Mouse (Mus musculus) forebrain, embryonic 15.5 days (tissue): ENCODE measurements around the gene Svop. TPM values are rescaled to one million over a fixed set of nuclear protein-coding genes. Genes with fewer than 3 reads are reported as not detected.

Experiments used
- ATAC-seq: fragments of 200-750 bp; cut with Nextera tagmentation; replicated peaks from 2 replicates; pipeline ENCODE4 v1.8.0; 2017; ENCODE audit warnings: mild to moderate bottlenecking, moderate TSS enrichment, moderate library complexity
- H3K27ac ChIP-seq: fragments of 300-500 bp; sonication (generic); replicated peaks from 2 replicates; pipeline ENCODE4 v1.5.1; 2015; ENCODE audit warnings: mild to moderate bottlenecking, inconsistent platforms
- H3K27me3 ChIP-seq: fragments of 300-500 bp; sonication (generic); 2 replicates; pipeline ENCODE4 v1.6.1; 2015; ENCODE audit warnings: inconsistent platforms
- H3K36me3 ChIP-seq: fragments of 300-500 bp; sonication (generic); 2 replicates; pipeline ENCODE4 v1.6.1; 2015; ENCODE audit warnings: mild to moderate bottlenecking, inconsistent platforms
- H3K4me1 ChIP-seq: fragments of 300-500 bp; sonication (generic); 2 replicates; pipeline ENCODE4 v1.6.1; 2015; ENCODE audit warnings: inconsistent platforms
- H3K4me2 ChIP-seq: fragments of 300-500 bp; sonication (generic); replicated peaks from 2 replicates; pipeline ENCODE4 v1.6.1; 2015; ENCODE audit warnings: mild to moderate bottlenecking, inconsistent platforms
- H3K4me3 ChIP-seq: fragments of 300-500 bp; sonication (generic); 2 replicates; pipeline ENCODE4 v1.5.1; 2015; ENCODE audit warnings: mild to moderate bottlenecking, inconsistent platforms
- H3K9ac ChIP-seq: fragments of 300-500 bp; sonication (generic); replicated peaks from 2 replicates; pipeline ENCODE4 v1.6.1; 2015; ENCODE audit warnings: mild to moderate bottlenecking, inconsistent platforms
- H3K9me3 ChIP-seq: fragments of 300-500 bp; sonication (generic); 2 replicates; pipeline ENCODE4 v1.6.1; 2016; ENCODE audit warnings: inconsistent platforms
- WGBS: fragments of 180-500 bp; shearing (Covaris S2); methylation state at CpG from one replicate; pipeline ENCODE4 v1.1.7; 2015; ENCODE audit warnings: mixed read lengths; 5-methylcytosine and 5-hydroxymethylcytosine counted together
- polyA plus RNA-seq: library from polyadenylated mRNA; unstranded; fragments of >200 nt; fragmentation: Nextera tagmentation; extraction: Ambion mirVana; gene quantifications from 2 replicates; pipeline ENCODE4 v1.2.1, GENCODE M21; 2015

Svop gene
- polyA plus RNA-seq, 1 experiment from 2014 or later, result 87.2 TPM

GRCm38 (mm10) chr5:114006974-114007373 lies 84.4 kb downstream of the Svop start:
- Histone ChIP-seq H3K4me1 (no peaks in the 10 kb centered on the region), H3K4me3 (no peak overlapping the region), H3K4me2 (no peak overlapping the region), H3K36me3 (no peaks in the 10 kb centered on the region), H3K27ac (no peak overlapping the region), H3K9me3 (no peaks in the 10 kb centered on the region), H3K27me3 (no peaks in the 10 kb centered on the region), H3K9ac (no peak overlapping the region)
- no peak for ATAC-seq
- 72% methylated on average over 4 of the region's 4 CpGs for WGBS

DNA sequence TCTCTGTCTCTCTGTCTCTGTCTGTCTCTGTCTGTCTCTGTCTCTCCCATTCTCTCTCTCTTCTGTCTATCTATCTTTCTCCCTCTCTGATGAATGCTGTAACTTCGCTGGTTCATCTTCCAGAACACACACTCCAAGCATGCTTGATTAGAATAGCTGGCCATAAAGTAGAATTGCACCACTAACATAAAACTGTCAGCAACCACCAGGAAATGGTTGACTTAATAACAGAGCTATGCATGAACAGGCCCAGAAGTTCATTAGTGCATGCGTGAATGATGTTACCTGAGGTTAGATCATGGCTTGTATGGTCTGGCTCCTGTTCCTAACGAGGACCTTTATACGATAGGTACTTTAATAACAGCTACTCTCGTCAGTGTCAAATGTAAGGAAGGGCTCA lies 86.3 kb downstream of the Svop start:
- no peak overlapping the region for H3K9ac ChIP-seq
- WGBS, result 68% methylated on average over 5 of the region's 5 CpGs
- H3K36me3 ChIP-seq, result no peaks in the 10 kb centered on the region
- no peak overlapping the region for H3K27ac ChIP-seq
- H3K4me3 ChIP-seq, result no peak overlapping the region
- no peaks in the 10 kb centered on the region for H3K9me3 ChIP-seq
- H3K4me2 ChIP-seq, result no peak overlapping the region
- no peaks in the 10 kb centered on the region for H3K4me1 ChIP-seq
- H3K27me3 ChIP-seq, result no peaks in the 10 kb centered on the region
- ATAC-seq, result no peak

GRCm38 (mm10) chr5:114004573-114004972 lies 86.8 kb downstream of the Svop start:
- no peaks in the 10 kb centered on the region for H3K9me3 ChIP-seq
- H3K4me3 ChIP-seq, result no peak overlapping the region
- no peaks in the 10 kb centered on the region for H3K4me1 ChIP-seq
- no peak overlapping the region for H3K4me2 ChIP-seq
- no peaks in the 10 kb centered on the region for H3K36me3 ChIP-seq
- ATAC-seq, result no peak
- H3K27me3 ChIP-seq, result no peaks in the 10 kb centered on the region
- WGBS, result 82% methylated on average over 11 of the region's 11 CpGs
- no peak overlapping the region for H3K9ac ChIP-seq
- no peak overlapping the region for H3K27ac ChIP-seq

DNA sequence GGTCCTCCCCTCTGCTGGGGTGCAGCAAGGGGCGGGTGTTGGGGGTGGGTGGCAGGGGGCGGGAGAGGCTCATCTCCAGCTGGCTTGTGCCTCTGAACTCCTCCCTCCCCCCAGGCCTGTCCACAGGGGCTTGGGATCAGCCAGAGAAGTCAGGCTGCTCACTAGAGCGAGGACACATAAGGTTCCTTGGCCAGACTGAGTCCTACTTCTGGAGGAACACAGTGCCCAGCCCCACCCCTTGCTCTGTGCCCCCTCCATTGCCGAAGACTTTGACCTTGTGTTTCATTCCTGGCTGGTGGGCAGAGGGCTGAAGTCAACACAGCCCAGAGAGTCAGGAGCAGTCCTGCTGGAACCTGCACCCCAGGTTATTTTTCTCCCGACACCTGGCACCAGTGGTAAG lies 87.8 kb downstream of the Svop start, which contains the start of gene Dao:
Gene Dao (plus strand): TSS at position 162 of the 400 bp plus-strand sequence.
- H3K4me2 ChIP-seq, result no peak within 1 kb of the TSS
- ATAC-seq, result no peak
- 53% methylated on average over 5 of the region's 5 CpGs for WGBS
- H3K27ac ChIP-seq, result no peak within 1 kb of the TSS
- H3K4me3 ChIP-seq, result no peak within 1 kb of the TSS
- no peaks in the 10 kb centered on the region for H3K36me3 ChIP-seq
- H3K9ac ChIP-seq, result no peak within 1 kb of the TSS
- no peaks in the 10 kb centered on the region for H3K27me3 ChIP-seq
- H3K4me1 ChIP-seq, result no peaks in the 10 kb centered on the region
- no peaks in the 10 kb centered on the region for H3K9me3 ChIP-seq

GRCm38 (mm10) chr5:113999382-113999781 lies 92.0 kb downstream of the Svop start:
- H3K27me3 ChIP-seq, result no peaks in the 10 kb centered on the region
- WGBS, result 74% methylated on average over 5 of the region's 5 CpGs
- H3K4me1 ChIP-seq, result peaks cover 2% of the 10 kb centered on the region
- no peak overlapping the region for H3K4me2 ChIP-seq
- H3K27ac ChIP-seq, result no peak overlapping the region
- H3K36me3 ChIP-seq, result no peaks in the 10 kb centered on the region
- no peak for ATAC-seq
- H3K9ac ChIP-seq, result no peak overlapping the region
- H3K9me3 ChIP-seq, result no peaks in the 10 kb centered on the region
- H3K4me3 ChIP-seq, result no peak overlapping the region

DNA sequence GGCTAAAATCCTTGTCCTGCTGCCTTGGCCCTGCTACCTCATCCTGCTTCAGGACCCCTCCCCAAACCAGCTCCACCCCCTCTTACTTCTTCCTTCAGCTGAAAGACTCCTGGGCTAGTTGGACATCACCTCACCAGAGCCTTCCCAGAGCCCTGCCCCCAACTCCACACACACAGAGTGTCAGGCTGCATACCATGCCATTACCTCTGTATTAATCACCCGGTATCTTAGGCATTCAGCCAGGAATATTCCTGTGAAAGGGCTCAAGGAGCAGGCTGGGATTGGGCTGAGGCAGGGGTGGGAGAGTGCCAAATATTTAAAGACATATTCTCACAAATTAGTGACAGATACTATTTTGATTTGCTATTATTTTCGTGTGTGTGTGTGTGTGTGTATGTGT lies 94.9 kb downstream of the Svop start:
- no peak overlapping the region for H3K4me2 ChIP-seq

DNA sequence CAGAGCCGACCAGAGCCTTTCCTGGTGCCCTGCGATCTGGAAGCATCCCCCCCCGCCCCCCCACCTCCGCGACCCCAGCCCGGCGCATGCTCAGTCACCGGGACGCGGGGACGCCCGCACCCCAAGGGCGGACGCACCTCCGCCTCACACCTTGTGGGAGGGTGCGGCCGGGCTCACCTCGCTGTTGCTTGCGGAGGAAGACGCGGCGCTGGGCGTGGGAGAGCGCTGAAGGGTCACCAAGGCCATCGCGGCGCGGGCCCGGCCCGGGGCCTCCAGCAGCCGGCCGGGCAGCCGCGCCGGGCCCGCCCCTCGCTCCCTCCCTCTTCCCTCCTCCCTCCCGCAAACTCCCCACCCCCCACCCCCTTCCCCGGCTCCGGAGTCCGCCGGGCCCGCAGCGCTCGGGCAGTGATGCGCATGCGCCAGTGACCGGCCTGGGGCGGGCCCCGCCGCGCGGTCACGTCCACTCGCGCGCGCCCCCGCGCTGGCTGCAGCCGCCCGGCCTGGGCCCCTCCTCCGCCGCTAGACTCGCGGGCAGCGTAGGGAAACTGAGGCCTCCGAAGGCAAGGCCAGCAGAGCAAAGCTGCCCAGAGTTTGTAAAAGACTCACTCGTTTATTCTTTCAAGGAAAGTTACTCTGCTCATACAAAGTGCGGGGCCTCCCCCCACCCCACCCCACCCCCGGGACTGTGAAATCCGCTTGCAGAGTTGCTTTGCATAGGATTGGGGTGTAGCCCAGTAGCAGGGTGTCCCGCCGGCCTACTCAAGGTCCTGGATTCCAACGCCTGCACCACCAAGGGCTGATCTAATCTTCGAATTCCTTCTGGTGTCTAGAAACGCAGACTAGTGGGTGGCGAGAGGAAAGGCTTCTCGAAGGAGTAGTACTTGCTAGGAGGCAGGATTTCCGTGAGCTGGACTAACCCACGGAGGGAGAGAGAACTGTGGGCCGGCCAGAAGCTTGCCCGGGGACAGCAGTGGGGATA lies 97.6 kb downstream of the Svop start, which contains the start of gene Ssh1:
Gene Ssh1 (minus strand): TSS at position 408 of the 979 bp plus-strand sequence.
- Histone ChIP-seq H3K4me2 (peak within 1 kb of the TSS; percentile 70), H3K36me3 (0 out of 2 replicates have a peak, but pooled peaks cover 3% of the 10 kb centered on the region)

More for the DNA sequence above, 94.9 kb downstream of the Svop start:
- no peak overlapping the region for H3K9ac ChIP-seq
- 36% methylated on average over 2 of the region's 2 CpGs for WGBS
- H3K36me3 ChIP-seq, result no peaks in the 10 kb centered on the region
- no peak for ATAC-seq
- H3K4me1 ChIP-seq, result peaks cover 20% of the 10 kb centered on the region
- H3K4me3 ChIP-seq, result no peak overlapping the region
- H3K27ac ChIP-seq, result no peak overlapping the region
- no peaks in the 10 kb centered on the region for H3K9me3 ChIP-seq
- no peaks in the 10 kb centered on the region for H3K27me3 ChIP-seq

DNA sequence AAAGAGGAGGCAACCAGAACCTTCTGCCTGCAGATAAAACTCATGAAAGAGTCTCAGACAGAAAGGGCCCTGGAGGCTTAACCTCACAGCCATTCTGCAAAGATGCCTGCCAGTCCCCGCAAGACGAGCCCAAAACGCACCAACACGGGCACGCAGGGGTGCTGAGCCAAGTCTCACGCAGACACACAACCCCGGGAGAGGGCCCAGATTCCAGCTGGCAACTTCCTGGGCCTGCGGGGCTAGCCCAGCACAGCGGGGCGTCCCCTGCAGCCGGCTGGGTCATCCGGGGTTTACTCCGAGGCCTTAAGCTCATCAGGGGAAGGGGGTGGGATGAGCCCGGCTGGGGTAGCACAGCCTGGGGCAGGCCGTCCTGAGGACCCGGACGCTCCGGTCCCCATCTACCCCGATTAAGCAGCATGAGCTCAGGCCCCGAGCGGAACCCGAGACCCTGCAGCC lies 98.3 kb downstream of the Svop start:
- Histone ChIP-seq H3K9me3 (no peaks in the 10 kb centered on the region), H3K36me3 (0 out of 2 replicates have a peak, but pooled peaks cover 4% of the 10 kb centered on the region), H3K4me1 (peaks cover 33% of the 10 kb centered on the region), H3K27ac (peak overlapping the region; percentile 94), H3K4me3 (peak overlapping the region; percentile 91), H3K9ac (peak overlapping the region; percentile 92), H3K27me3 (no peaks in the 10 kb centered on the region), H3K4me2 (peak overlapping the region; percentile 70)
- under 1% methylated on average over 21 of the region's 22 CpGs for WGBS
- ATAC-seq, result peak; percentile 81

More for the DNA sequence above, 97.6 kb downstream of the Svop start, which contains the start of gene Ssh1:
- Histone ChIP-seq H3K9me3 (no peaks in the 10 kb centered on the region), H3K9ac (peak within 1 kb of the TSS; percentile 92), H3K4me1 (peaks cover 33% of the 10 kb centered on the region), H3K4me3 (peak within 1 kb of the TSS; percentile 91), H3K27me3 (no peaks in the 10 kb centered on the region), H3K27ac (peak within 1 kb of the TSS; percentile 94)
- peak; percentile 85 for ATAC-seq
- under 1% methylated on average over 62 of the region's 83 CpGs for WGBS

DNA sequence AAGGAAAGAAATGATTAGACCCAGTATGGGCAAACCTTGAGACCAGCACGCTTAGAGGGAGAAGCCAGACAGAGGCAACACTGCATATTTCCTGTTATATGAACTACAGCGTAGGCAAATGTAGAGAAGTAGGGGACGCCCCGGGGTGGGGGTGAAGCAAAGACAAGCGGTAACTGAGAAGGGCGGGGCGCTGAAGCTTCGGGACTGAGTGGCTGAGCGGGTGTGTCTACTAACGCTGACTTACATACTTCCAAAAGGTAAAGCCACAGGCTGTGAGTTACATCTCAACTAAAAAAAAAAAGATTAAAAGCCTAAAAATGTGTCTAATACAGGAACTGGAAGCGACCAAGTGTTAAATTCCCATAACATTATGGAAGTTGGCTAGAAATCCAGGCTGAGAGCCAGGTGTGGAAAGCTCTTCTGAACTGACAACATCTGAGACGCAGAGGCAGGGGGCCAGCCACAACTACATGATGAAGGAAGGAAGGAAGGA lies 99.0 kb downstream of the Svop start:
- H3K4me2 ChIP-seq, result peak overlapping the region; percentile 70
- no peak for ATAC-seq
- peak overlapping the region; percentile 92 for H3K9ac ChIP-seq
- WGBS, result 34% methylated on average over 12 of the region's 12 CpGs
- H3K36me3 ChIP-seq, result 0 out of 2 replicates have a peak, but pooled peaks cover 4% of the 10 kb centered on the region
- peak overlapping the region; percentile 91 for H3K4me3 ChIP-seq
- H3K27me3 ChIP-seq, result no peaks in the 10 kb centered on the region
- H3K4me1 ChIP-seq, result peaks cover 33% of the 10 kb centered on the region
- H3K9me3 ChIP-seq, result no peaks in the 10 kb centered on the region
- peak overlapping the region; percentile 94 for H3K27ac ChIP-seq

- H3K36me3 ChIP-seq, result 0 out of 2 replicates have a peak, but pooled peaks cover 4% of the 10 kb centered on the region
- H3K4me1 ChIP-seq, result peaks cover 40% of the 10 kb centered on the region
- H3K9ac ChIP-seq, result no peak overlapping the region
- H3K4me3 ChIP-seq, result no peak overlapping the region
- H3K4me2 ChIP-seq, result peak overlapping the region; percentile 70
- ATAC-seq, result no peak
- H3K27me3 ChIP-seq, result no peaks in the 10 kb centered on the region
- no peaks in the 10 kb centered on the region for H3K9me3 ChIP-seq
- H3K27ac ChIP-seq, result no peak overlapping the region
- 75% methylated on average over 7 of the region's 7 CpGs for WGBS
These were observed 100.2 kb downstream of the Svop start for GRCm38 (mm10) chr5:113991141-113991540.

DNA sequence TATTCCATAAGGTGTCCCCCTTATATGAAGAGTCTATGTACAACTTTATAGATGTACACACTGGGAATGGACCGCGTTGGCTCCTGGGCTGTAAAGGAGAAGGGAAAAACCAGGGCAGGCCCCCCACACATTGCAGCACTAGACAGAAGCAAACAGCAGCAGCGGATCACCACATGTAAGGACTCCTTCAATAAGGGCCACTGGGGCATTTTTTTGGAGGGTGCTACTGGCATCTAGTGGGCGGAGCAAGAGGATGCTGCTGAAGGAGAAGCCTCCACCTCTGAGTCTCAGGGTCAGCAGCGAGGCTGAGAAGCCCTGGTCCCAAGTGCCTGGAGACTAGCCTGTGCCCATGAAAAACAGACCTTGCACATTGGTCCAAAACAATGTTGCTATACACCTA lies 100.8 kb downstream of the Svop start:
- Histone ChIP-seq H3K9me3 (no peaks in the 10 kb centered on the region), H3K36me3 (0 out of 2 replicates have a peak, but pooled peaks cover 4% of the 10 kb centered on the region), H3K4me3 (no peak overlapping the region), H3K4me2 (no peak overlapping the region), H3K27ac (no peak overlapping the region), H3K9ac (no peak overlapping the region), H3K4me1 (peaks cover 42% of the 10 kb centered on the region), H3K27me3 (no peaks in the 10 kb centered on the region)
- ATAC-seq, result no peak
- WGBS, result 88% methylated on average over 5 of the region's 5 CpGs

DNA sequence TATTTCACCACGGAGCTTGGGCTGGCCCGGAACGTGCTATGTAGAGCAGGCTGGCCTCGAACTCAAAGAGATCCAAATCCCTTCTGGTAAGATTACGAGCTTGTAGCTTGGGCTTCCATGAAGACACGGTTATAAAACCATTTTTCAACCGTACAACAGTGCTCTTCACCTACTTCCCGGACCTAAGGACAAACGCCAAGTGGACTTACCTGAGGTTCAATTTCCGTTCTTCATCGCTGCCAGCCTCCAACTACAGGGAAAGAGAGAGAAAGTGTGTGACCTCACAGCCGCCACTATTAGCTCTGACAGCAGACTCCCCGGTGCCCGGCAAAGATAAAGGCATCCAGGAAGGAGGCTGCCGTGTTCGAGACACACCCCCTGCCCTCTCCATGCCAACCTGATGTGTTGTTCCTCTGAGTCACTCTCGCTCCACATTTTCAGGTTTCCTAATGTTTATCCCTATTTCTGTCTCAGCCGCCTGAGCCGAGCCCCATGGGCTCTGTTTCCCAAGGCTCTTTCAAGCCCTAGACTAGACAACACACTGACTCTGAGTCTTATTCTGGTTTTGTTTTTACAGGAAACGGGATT lies 101.8 kb downstream of the Svop start:
- Histone ChIP-seq H3K27me3 (no peaks in the 10 kb centered on the region), H3K4me1 (peaks cover 42% of the 10 kb centered on the region), H3K4me3 (no peak overlapping the region), H3K36me3 (0 out of 2 replicates have a peak, but pooled peaks cover 4% of the 10 kb centered on the region), H3K4me2 (no peak overlapping the region), H3K9ac (no peak overlapping the region), H3K9me3 (no peaks in the 10 kb centered on the region), H3K27ac (no peak overlapping the region)
- no peak for ATAC-seq
- 86% methylated on average over 20 of the region's 20 CpGs for WGBS
